Mouse (Mus musculus): ENCODE measurements around the gene Ikzf5. TPM values are rescaled to one million over a fixed set of nuclear protein-coding genes. Genes with fewer than 3 reads are reported as not detected.
"Not testable (repeated sequence)": the region's sequence is repeated elsewhere in the genome, so short reads cannot be mapped to it uniquely, and the experiment has no call there.

The Ikzf5 gene
- 19.6 and 20.5 TPM in 2 replicates for polyA plus RNA-seq (2012; rRNA removed)

DNA sequence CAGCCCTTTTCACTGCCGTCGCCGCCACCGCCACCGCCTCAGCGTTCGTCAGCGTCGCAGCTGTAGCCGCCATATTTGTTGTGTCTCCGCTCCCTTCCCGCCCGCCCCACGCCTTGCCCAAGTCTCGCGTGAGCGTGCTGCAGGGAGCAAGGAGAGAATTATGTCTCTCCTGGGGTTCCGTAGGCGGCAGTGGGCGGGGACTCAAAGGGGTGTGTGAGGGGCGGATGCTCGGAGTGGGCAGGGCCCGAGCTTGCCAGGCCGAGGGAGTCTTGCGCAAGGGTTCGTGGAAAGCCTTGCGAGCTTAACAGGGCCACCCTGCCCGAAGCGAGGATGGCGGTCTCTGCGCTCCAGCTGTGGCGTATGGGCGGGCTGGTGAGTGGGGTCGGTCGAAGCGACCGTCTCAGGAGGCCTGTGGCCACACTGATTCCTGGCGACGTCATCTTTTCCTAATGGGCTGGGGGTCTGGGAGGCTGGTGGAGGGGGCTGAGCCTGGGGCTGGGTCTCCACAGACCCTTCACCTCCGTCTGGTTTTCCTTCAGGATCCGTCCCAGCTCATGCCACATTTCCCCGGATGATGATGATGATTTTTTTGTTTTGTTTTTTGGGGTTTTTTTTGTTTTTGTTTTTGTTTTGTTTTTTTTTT is at the start of gene Ikzf5, which contains the start of gene Acadsb:
TSS of gene Ikzf5 (minus strand) at position 106 of the 643 bp plus-strand sequence.
TSS of gene Acadsb (plus strand) at position 186 of the 643 bp plus-strand sequence.
- TF ChIP-seq POLR2A (IDR thresholded peaks at IDR 0.05; ENCODE audit: borderline replicate concordance, extremely low read depth, insufficient read depth, insufficient read length, poor library complexity, severe bottlenecking) (peak; percentile 54; the same call in 1 of the 2 replicates), CTCF (IDR thresholded peaks at IDR 0.05; ENCODE audit: borderline replicate concordance, extremely low read depth, insufficient read depth, insufficient read length) (no peak)
- peak; percentile 99 for DNase-seq (ENCODE audit: low read depth)

DNA sequence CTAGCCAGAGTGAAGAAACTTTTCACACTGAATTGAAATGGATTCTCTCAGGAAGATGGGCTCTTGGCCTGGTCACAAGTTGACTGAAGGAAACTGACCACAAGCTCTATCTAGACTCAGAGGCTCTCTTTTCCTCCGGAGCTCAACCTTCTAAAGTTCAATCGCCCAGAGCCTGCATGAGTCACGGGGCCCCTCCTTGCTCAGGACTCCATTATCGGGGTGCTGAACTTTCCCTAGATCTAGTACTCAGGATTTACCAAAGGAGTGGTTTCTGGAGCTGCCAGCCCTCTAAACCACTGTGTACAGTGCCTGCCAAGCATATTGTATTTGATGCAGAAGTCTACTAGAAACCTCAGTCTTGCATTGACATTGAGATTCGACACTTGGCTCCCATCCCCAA is 46.4 kb upstream of the Ikzf5 start:
- no peak for DNase-seq (ENCODE audit: low read depth)
- no peak for TF ChIP-seq CTCF (IDR thresholded peaks at IDR 0.05; ENCODE audit: borderline replicate concordance, extremely low read depth, insufficient read depth, insufficient read length)
- no peak for TF ChIP-seq POLR2A (IDR thresholded peaks at IDR 0.05; ENCODE audit: borderline replicate concordance, extremely low read depth, insufficient read depth, insufficient read length, poor library complexity, severe bottlenecking)

DNA sequence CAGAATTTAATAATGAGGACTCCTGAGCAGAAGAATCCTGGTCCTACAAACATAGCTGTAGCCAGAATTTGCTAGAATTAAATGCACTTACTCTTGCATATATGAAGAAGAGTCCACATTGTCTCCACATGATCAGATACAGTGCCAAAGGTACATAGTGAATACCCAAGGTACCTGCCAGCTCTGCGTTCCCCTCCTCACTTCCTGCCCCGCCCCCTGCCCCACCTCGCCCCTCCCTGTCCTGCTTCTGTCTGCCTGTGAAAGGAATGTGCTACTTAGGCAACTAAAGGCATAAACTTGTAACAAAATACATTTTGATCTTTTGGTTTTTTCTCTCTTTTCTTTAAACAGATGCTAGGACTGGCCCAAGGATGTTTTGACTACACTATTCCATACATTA is 26.7 kb upstream of the Ikzf5 start:
- TF ChIP-seq POLR2A (IDR thresholded peaks at IDR 0.05; ENCODE audit: borderline replicate concordance, extremely low read depth, insufficient read depth, insufficient read length, poor library complexity, severe bottlenecking) = no peak
- no peak for TF ChIP-seq CTCF (IDR thresholded peaks at IDR 0.05; ENCODE audit: borderline replicate concordance, extremely low read depth, insufficient read depth, insufficient read length)

DNA sequence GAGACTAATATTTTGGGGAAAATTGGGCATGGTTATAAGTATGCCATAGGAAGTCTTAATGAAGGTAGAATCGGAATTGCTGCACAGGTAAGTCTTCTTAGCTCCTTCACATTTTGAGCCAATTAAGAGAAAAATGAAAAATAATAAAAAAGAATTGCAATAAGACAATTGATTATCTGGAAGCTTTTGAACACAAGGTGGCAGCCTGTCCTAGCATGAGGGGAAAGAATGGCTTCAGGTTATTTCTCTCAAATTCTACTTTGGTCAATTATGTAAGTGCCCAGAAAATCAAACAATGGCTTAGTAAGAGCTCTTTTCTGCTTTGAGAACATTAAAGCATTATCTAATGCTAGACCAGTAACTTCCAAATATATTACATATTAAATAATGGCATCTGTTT is 24.0 kb upstream of the Ikzf5 start:
- peak; percentile 18 for DNase-seq (ENCODE audit: low read depth)

More for the DNA sequence above, 26.7 kb upstream of the Ikzf5 start:
- no peak for DNase-seq (ENCODE audit: low read depth)

DNA sequence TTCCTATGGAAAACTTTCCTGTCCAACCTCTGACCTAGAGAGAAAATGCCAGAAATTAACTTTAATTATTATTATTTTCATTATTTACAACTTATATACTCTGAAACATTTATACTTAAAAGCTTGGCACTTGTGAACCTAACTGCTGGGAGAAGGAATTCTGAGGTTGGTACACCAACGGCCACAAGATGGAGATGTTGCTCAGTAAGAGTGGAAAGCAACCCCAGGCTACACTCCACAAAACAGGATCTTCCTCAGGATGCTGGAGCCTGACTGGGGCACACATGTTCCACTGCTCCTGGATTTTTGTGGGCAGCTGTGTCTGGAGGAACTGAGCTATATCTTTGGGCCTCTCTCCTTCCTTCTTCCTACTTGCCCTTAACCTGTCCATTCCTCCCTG is 21.9 kb upstream of the Ikzf5 start:
- DNase-seq (ENCODE audit: low read depth) = peak; percentile 83
- peak; percentile 72; the same call in 1 of the 2 replicates for TF ChIP-seq CTCF (IDR thresholded peaks at IDR 0.05; ENCODE audit: borderline replicate concordance, extremely low read depth, insufficient read depth, insufficient read length)
- TF ChIP-seq POLR2A (IDR thresholded peaks at IDR 0.05; ENCODE audit: borderline replicate concordance, extremely low read depth, insufficient read depth, insufficient read length, poor library complexity, severe bottlenecking) = no peak

More for the DNA sequence above, 24.0 kb upstream of the Ikzf5 start:
- TF ChIP-seq POLR2A (IDR thresholded peaks at IDR 0.05; ENCODE audit: borderline replicate concordance, extremely low read depth, insufficient read depth, insufficient read length, poor library complexity, severe bottlenecking) (no peak), CTCF (IDR thresholded peaks at IDR 0.05; ENCODE audit: borderline replicate concordance, extremely low read depth, insufficient read depth, insufficient read length) (no peak)

DNA sequence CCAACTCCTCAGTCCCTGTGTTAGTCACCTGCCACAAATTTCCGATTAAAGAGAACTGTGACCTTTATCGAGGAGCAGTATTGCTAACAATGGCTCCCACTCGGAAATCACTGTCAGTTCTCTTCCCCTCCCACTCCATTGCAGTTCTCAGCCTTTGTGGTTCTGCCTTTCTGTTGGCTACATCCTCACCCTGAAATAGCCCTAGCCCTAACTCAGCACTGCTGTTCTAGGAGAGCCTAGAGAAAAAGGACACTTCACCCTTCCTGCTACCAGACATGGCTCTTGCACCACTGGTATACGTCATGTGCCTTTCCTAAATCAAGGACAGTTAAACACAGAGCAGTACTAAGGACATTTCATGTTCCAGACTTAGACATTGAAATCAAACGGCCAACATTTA is 17.0 kb upstream of the Ikzf5 start:
- TF ChIP-seq POLR2A (IDR thresholded peaks at IDR 0.05; ENCODE audit: borderline replicate concordance, extremely low read depth, insufficient read depth, insufficient read length, poor library complexity, severe bottlenecking) = no peak
- TF ChIP-seq CTCF (IDR thresholded peaks at IDR 0.05; ENCODE audit: borderline replicate concordance, extremely low read depth, insufficient read depth, insufficient read length) = no peak
- DNase-seq (ENCODE audit: low read depth) = no peak

DNA sequence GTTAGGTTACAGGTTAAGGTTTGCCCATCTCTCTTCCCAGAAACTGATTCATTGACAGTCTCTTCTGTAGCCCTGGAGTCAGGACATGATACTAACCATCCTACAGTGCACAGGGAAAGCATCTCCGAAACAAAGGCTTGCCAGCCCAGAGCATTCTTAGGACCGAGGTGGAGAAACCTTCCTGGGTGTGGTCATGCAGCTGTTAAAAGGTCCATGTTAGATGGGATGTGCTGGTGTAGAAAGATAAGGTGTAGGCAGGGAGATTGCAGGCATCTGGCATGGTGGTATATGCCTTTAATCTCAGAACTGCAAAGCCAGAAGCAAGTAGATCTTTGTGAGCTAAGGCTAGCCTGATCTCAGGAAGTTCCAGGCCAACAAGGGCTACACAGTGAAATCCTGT is 14.6 kb upstream of the Ikzf5 start:
- no peak for TF ChIP-seq CTCF (IDR thresholded peaks at IDR 0.05; ENCODE audit: borderline replicate concordance, extremely low read depth, insufficient read depth, insufficient read length)
- TF ChIP-seq POLR2A (IDR thresholded peaks at IDR 0.05; ENCODE audit: borderline replicate concordance, extremely low read depth, insufficient read depth, insufficient read length, poor library complexity, severe bottlenecking) = no peak
- DNase-seq (ENCODE audit: low read depth) = no peak

DNA sequence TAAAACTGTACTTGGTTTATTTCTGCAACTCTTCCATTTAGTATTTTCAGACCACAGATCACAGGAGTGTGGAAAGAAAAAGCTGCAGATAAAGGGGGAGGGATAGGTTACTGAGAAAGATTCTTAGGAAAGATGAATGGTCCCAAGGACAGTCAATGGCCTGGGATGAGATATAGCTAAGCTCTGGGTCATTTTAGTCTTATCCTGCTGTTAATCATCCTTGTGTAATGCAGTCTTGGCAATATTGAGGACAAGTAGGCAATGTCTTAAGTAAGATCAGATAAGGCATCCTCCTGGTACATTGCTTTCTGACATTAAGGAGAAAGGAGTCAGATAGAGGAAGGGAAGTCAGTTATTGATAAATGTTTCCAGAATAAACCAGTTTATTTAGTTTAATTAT is 7.3 kb upstream of the Ikzf5 start:
- no peak for DNase-seq (ENCODE audit: low read depth)
- TF ChIP-seq POLR2A (IDR thresholded peaks at IDR 0.05; ENCODE audit: borderline replicate concordance, extremely low read depth, insufficient read depth, insufficient read length, poor library complexity, severe bottlenecking) = no peak

DNA sequence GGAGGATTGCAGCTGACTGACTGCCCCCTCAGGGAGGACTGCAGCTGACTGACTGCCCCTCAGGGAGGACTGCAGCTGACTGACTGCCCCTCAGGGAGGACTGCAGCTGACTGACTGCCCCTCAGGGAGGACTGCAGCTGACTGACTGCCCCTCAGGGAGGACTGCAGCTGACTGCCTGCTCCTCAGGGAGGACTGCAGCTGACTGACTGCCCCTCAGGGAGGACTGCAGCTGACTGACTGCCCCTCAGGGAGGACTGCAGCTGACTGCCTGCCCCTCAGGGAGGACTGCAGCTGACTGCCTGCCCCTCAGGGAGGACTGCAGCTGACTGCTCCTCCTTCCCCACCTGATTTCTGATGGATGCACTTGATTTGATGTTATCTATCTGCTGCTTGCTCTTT is 6.4 kb upstream of the Ikzf5 start:
- DNase-seq (ENCODE audit: low read depth) = not testable (repeated sequence)

DNA sequence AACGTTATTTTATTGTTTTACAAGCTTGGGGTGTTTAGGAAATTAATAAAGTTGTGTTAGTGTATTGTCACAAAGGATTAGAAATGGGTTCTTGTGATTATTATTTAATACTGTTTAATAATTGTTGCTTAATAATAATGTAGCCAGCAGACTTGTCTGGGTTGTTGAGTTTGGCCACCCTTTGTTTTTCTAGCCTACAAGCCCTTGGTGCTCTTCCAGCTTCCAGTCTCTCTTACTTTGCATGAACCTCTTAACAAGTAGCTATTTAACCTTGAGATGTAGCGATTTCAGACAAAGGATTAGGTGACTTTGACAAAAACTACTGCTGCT is 1.6 kb upstream of the Ikzf5 start:
- no peak for TF ChIP-seq CTCF (IDR thresholded peaks at IDR 0.05; ENCODE audit: borderline replicate concordance, extremely low read depth, insufficient read depth, insufficient read length)
- TF ChIP-seq POLR2A (IDR thresholded peaks at IDR 0.05; ENCODE audit: borderline replicate concordance, extremely low read depth, insufficient read depth, insufficient read length, poor library complexity, severe bottlenecking) = no peak
- DNase-seq (ENCODE audit: low read depth) = no peak

DNA sequence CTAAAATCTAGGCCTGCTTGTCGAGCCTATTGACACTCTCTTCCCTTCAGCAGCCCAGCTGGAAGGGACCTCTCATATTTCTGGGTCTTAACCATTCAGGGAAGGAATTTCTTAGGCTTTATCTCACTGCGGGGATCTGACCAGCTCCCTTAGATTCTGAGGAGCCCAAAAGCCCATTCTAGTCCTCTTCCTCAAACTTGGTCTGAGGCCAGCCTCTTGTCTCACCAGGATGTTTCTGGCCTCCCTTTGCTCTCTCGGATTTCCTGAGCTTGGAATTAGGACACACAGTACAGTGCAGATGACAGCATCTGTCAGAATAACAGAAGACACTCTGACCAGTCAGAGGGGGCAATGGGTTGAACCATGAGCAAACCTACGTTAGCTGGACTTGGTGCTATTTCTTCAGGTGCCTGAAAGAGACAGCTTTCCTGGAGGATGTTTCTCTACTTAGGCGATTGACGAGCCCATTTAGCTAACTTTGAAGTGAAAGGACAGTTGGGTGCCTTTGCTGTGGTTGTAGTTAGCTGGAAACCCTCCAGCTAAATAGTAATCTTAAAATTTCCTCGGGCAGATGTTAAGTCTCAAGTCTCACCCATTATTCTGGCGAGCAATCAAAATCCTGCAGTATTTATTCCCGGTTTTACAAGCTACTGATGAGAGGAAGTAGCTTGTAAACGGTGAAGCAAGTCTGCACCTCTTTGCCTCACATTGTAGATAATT is 1.1 kb upstream of the Ikzf5 start:
- DNase-seq (ENCODE audit: low read depth) = peak; percentile 8
- no peak for TF ChIP-seq CTCF (IDR thresholded peaks at IDR 0.05; ENCODE audit: borderline replicate concordance, extremely low read depth, insufficient read depth, insufficient read length)
- no peak for TF ChIP-seq POLR2A (IDR thresholded peaks at IDR 0.05; ENCODE audit: borderline replicate concordance, extremely low read depth, insufficient read depth, insufficient read length, poor library complexity, severe bottlenecking)

DNA sequence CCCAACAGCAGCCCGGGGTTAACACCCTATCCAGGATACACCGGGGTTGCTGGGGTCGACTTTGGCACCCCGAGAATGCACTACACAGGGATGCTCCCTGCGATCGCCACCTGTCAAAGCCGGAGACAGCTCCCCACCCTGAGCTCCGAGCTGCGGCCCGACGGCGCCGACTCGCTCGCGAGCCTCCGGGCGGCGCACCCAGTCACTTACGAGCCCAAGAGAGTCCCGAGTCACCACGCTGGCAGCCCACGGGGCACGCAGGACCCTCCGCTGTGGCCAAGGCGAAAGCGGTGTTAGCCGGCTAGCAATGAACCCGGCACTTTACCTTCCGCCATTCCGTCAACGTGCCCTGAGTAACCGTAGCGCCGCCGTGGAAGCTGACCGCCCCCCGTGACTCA is 334 bp downstream of the Ikzf5 start:
- TF ChIP-seq POLR2A (IDR thresholded peaks at IDR 0.05; ENCODE audit: borderline replicate concordance, extremely low read depth, insufficient read depth, insufficient read length, poor library complexity, severe bottlenecking) (no peak), CTCF (IDR thresholded peaks at IDR 0.05; ENCODE audit: borderline replicate concordance, extremely low read depth, insufficient read depth, insufficient read length) (no peak)
- no peak for DNase-seq (ENCODE audit: low read depth)
